Mouse (Mus musculus): ENCODE data around the gene Kif24. TPM values are rescaled to one million over a fixed set of nuclear protein-coding genes. Genes with fewer than 3 reads are reported as not detected.

Gene Kif24
- polyA plus RNA-seq (2016; fragmentation: Nextera tagmentation; extraction: Ambion mirVana), result 9.0 and 9.5 TPM in 2 replicates

GRCm38 (mm10) chr4:41464345-41465286 lies at the start of gene Kif24, which contains the start of gene Nudt2:
Gene Kif24, minus strand, starts transcription at chr4:41464887.
Gene Nudt2, plus strand, starts transcription at chr4:41465151.
- peak; percentile 96 for ATAC-seq
- peak within 1 kb of the TSS; percentile 85 for H3K9ac ChIP-seq
- H3K4me2 ChIP-seq, result peak within 1 kb of the TSS; percentile 79
- H3K9me3 ChIP-seq (replicated peaks), result no peaks in the 10 kb centered on the region
- H3K4me3 ChIP-seq, result peak within 1 kb of the TSS; percentile 86
- WGBS (ENCODE audit: insufficient replicate concordance), result under 1% methylated on average over 70 of the region's 70 CpGs
- peaks cover 30% of the 10 kb centered on the region for H3K4me1 ChIP-seq
- peaks cover 26% of the 10 kb centered on the region for H3K36me3 ChIP-seq
- H3K27ac ChIP-seq, result peak within 1 kb of the TSS; percentile 90
- no peaks in the 10 kb centered on the region for H3K27me3 ChIP-seq (replicated peaks)

DNA sequence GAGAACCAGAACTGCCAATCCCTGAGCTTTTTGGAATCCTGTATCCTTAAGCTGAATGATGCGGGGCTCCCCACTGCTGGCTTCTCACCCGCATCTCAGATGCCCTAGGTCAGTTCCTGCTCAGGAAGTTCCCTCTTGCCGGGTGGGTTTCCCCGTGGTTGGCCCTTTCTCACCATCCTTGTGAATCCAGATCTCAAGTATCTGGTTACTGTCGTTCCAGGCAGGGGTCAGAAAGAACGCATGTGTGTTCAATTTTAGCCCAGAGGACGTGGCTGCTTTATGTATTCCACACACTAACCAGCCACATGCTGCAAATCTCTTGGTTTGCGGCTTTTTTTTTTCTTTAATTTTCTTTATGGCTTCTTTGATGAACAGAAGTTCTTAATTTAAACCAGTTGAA lies 49.0 kb upstream of the Kif24 start:
- no peaks in the 10 kb centered on the region for H3K4me1 ChIP-seq
- no peaks in the 10 kb centered on the region for H3K9me3 ChIP-seq (replicated peaks)
- H3K4me2 ChIP-seq, result no peak overlapping the region
- no peak overlapping the region for H3K27ac ChIP-seq
- no peak overlapping the region for H3K4me3 ChIP-seq
- H3K36me3 ChIP-seq, result no peaks in the 10 kb centered on the region
- no peak for ATAC-seq
- peaks cover 66% of the 10 kb centered on the region for H3K27me3 ChIP-seq (replicated peaks)
- 26% methylated on average over 8 of the region's 8 CpGs for WGBS (ENCODE audit: insufficient replicate concordance)
- H3K9ac ChIP-seq, result no peak overlapping the region

DNA sequence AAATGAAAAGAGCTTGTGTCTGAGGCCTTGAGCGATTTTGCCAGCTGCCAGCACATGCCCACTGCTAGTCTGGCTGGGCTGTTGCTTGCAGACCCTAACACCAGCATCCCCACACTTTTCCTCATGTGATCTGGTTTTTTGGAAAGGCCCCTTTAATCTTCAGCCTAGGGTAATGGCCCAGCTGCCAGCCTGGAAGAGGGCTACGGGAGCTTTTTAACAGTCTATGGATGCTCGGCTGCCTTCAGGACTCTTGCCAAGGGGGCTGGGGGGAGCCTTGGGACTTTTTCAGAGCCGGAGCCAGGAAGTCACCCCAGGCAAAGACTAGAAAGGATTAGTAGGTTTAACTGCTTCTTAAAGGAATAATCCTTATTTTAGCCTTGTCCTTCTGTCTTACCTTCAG lies 48.6 kb upstream of the Kif24 start:
- H3K9ac ChIP-seq, result no peak overlapping the region
- no peaks in the 10 kb centered on the region for H3K9me3 ChIP-seq (replicated peaks)
- no peak overlapping the region for H3K4me2 ChIP-seq
- H3K27ac ChIP-seq, result no peak overlapping the region
- 48% methylated on average over 4 of the region's 4 CpGs for WGBS (ENCODE audit: insufficient replicate concordance)
- no peak overlapping the region for H3K4me3 ChIP-seq
- no peaks in the 10 kb centered on the region for H3K4me1 ChIP-seq
- ATAC-seq, result no peak
- no peaks in the 10 kb centered on the region for H3K36me3 ChIP-seq
- H3K27me3 ChIP-seq (replicated peaks), result peaks cover 68% of the 10 kb centered on the region

- Histone ChIP-seq H3K9ac (no peak overlapping the region), H3K4me1 (peaks cover 21% of the 10 kb centered on the region), H3K4me3 (no peak overlapping the region), H3K27ac (no peak overlapping the region), H3K9me3 (replicated peaks) (no peaks in the 10 kb centered on the region), H3K4me2 (no peak overlapping the region), H3K36me3 (no peaks in the 10 kb centered on the region), H3K27me3 (replicated peaks) (peaks cover 63% of the 10 kb centered on the region)
- WGBS (ENCODE audit: insufficient replicate concordance), result 40% methylated on average over 7 of the region's 7 CpGs
- no peak for ATAC-seq
These were observed 43.3 kb upstream of the Kif24 start for GRCm38 (mm10) chr4:41507998-41508397.

GRCm38 (mm10) chr4:41507326-41507924 lies 42.7 kb upstream of the Kif24 start:
- Histone ChIP-seq H3K9ac (peak overlapping the region; percentile 56), H3K9me3 (replicated peaks) (no peaks in the 10 kb centered on the region), H3K36me3 (no peaks in the 10 kb centered on the region), H3K4me3 (peak overlapping the region; percentile 53), H3K27me3 (replicated peaks) (peaks cover 60% of the 10 kb centered on the region), H3K4me1 (peaks cover 27% of the 10 kb centered on the region), H3K4me2 (peak overlapping the region; percentile 83), H3K27ac (no peak overlapping the region)
- no peak for ATAC-seq
- WGBS (ENCODE audit: insufficient replicate concordance), result 8% methylated on average over 22 of the region's 22 CpGs

- H3K4me3 ChIP-seq, result peak overlapping the region; percentile 53
- peaks cover 61% of the 10 kb centered on the region for H3K27me3 ChIP-seq (replicated peaks)
- peak; percentile 58 for ATAC-seq
- peaks cover 32% of the 10 kb centered on the region for H3K4me1 ChIP-seq
- WGBS (ENCODE audit: insufficient replicate concordance), result under 1% methylated on average over 29 of the region's 29 CpGs
- H3K9me3 ChIP-seq (replicated peaks), result no peaks in the 10 kb centered on the region
- H3K9ac ChIP-seq, result peak overlapping the region; percentile 56
- peak overlapping the region; percentile 83 for H3K4me2 ChIP-seq
- H3K27ac ChIP-seq, result no peak overlapping the region
- H3K36me3 ChIP-seq, result no peaks in the 10 kb centered on the region
These were observed 42.2 kb upstream of the Kif24 start for GRCm38 (mm10) chr4:41506906-41507305.

GRCm38 (mm10) chr4:41506156-41506555 lies 41.5 kb upstream of the Kif24 start:
- no peak for ATAC-seq
- Histone ChIP-seq H3K9me3 (replicated peaks) (no peaks in the 10 kb centered on the region), H3K36me3 (no peaks in the 10 kb centered on the region), H3K27ac (no peak overlapping the region), H3K4me1 (peaks cover 32% of the 10 kb centered on the region), H3K4me3 (peak overlapping the region; percentile 53), H3K4me2 (peak overlapping the region; percentile 83), H3K9ac (peak overlapping the region; percentile 56; the same call in 1 of the 2 replicates), H3K27me3 (replicated peaks) (peaks cover 61% of the 10 kb centered on the region)
- WGBS (ENCODE audit: insufficient replicate concordance), result 11% methylated on average over 13 of the region's 13 CpGs

GRCm38 (mm10) chr4:41505131-41505551 lies 40.5 kb upstream of the Kif24 start:
- H3K36me3 ChIP-seq, result no peaks in the 10 kb centered on the region
- no peak overlapping the region for H3K27ac ChIP-seq
- H3K9me3 ChIP-seq (replicated peaks), result no peaks in the 10 kb centered on the region
- WGBS (ENCODE audit: insufficient replicate concordance), result 37% methylated on average over 11 of the region's 11 CpGs
- no peak for ATAC-seq
- H3K4me2 ChIP-seq, result no peak overlapping the region
- H3K4me3 ChIP-seq, result no peak overlapping the region
- no peak overlapping the region for H3K9ac ChIP-seq
- H3K27me3 ChIP-seq (replicated peaks), result peaks cover 62% of the 10 kb centered on the region
- peaks cover 32% of the 10 kb centered on the region for H3K4me1 ChIP-seq

GRCm38 (mm10) chr4:41504325-41504724 lies 39.6 kb upstream of the Kif24 start:
- ATAC-seq, result no peak
- 66% methylated on average over 5 of the region's 5 CpGs for WGBS (ENCODE audit: insufficient replicate concordance)
- peaks cover 32% of the 10 kb centered on the region for H3K4me1 ChIP-seq

GRCm38 (mm10) chr4:41502986-41503412 lies 38.3 kb upstream of the Kif24 start, which contains the start of gene AI464131:
Gene AI464131, minus strand, starts transcription at chr4:41503076.
- peak; percentile 92 for ATAC-seq
- Histone ChIP-seq H3K4me2 (peak within 1 kb of the TSS; percentile 73), H3K27ac (no peak within 1 kb of the TSS), H3K27me3 (replicated peaks) (peaks cover 62% of the 10 kb centered on the region), H3K9me3 (replicated peaks) (no peaks in the 10 kb centered on the region), H3K36me3 (no peaks in the 10 kb centered on the region), H3K9ac (peak within 1 kb of the TSS; percentile 44), H3K4me1 (peaks cover 41% of the 10 kb centered on the region), H3K4me3 (peak within 1 kb of the TSS; percentile 43)
- under 1% methylated on average over 18 of the region's 18 CpGs for WGBS (ENCODE audit: insufficient replicate concordance)

More at GRCm38 (mm10) chr4:41504325-41504724, 39.6 kb upstream of the Kif24 start:
- Histone ChIP-seq H3K27ac (no peak overlapping the region), H3K9ac (no peak overlapping the region), H3K36me3 (no peaks in the 10 kb centered on the region), H3K27me3 (replicated peaks) (peaks cover 62% of the 10 kb centered on the region), H3K4me2 (no peak overlapping the region), H3K4me3 (no peak overlapping the region), H3K9me3 (replicated peaks) (no peaks in the 10 kb centered on the region)

DNA sequence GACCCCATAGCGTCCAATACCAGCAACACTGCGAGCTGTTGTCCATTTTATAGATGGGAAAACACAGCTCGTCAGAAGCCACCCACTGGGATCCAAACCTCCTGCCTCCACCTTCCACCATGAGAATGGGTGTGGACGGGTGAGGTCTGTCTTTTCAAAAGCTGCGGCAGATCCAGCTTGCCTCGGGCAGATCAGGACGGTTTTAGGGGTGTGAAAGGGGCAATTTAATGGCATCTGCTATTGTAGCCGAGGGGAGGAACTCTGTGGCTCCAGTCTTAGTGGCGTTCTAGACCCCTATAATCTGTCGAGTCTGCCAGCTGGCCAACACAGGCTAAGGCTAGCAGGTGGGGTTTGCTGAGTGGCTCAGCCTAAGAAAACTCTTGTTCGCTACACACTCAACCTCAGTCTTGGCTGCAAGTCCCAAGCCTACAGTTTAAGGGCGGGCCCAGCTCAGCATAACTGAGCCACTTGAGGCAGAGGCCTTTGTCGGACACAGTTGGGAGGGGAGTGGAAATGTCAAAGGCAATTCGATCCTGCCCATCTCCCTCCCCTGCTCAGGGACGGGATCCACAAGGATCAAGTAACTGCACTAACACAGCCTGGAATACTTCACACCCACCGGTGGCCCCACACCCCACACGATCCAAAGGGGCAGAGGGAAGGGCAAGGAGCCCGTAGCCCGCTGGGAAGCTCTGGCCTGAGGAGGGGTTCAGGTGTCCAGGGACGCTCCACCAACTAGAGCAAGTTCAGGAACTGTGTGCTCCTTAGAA lies 37.7 kb upstream of the Kif24 start:
- Histone ChIP-seq H3K4me2 (peak overlapping the region; percentile 73), H3K4me3 (peak overlapping the region; percentile 43), H3K9me3 (replicated peaks) (no peaks in the 10 kb centered on the region), H3K9ac (peak overlapping the region; percentile 44), H3K27me3 (replicated peaks) (peaks cover 62% of the 10 kb centered on the region), H3K36me3 (no peaks in the 10 kb centered on the region), H3K4me1 (peaks cover 44% of the 10 kb centered on the region), H3K27ac (no peak overlapping the region)
- 17% methylated on average over 20 of the region's 20 CpGs for WGBS (ENCODE audit: insufficient replicate concordance)
- peak; percentile 16 for ATAC-seq
